Mouse (Mus musculus) bone marrow macrophage, adult 2 months (primary cell): Measurements from ENCODE around the gene Palld.

Source experiments
- CTCF ChIP-seq: IDR thresholded peaks from 2 replicates; pipeline ENCODE4 v1.5.1; 2012; ENCODE audit warnings: low read depth, mild to moderate bottlenecking, low read length, moderate library complexity
- POLR2A ChIP-seq: IDR thresholded peaks from 2 replicates; pipeline ENCODE4 v1.6.1; 2012; ENCODE audit warnings: mild to moderate bottlenecking, low read depth, low read length, borderline replicate concordance

- TF ChIP-seq CTCF (no peak), POLR2A (no peak)
Observed at GRCm38 (mm10) chr8:61502277-61502676, 400.2 kb downstream of the Palld start.
